Mouse (Mus musculus) heart, postnatal 36 days (tissue): ENCODE results near the gene Fam166a. TPM values are rescaled to one million over a fixed set of nuclear protein-coding genes. Genes with fewer than 3 reads are reported as not detected.

Experiments used
- DNase-seq, 2 experiments: peaks; one replicate each; pipeline ENCODE4 v3.0.0; 2021 to 2022
- intact Hi-C: fragments of 180-260 bp; cut with DNase I; formaldehyde crosslinking; loops from one replicate; pipeline ENCODE4 v1.15.1; 2025
- total RNA-seq, 2 experiments: library from RNA; stranded (reverse); gene quantifications; 2 replicates each; pipeline ENCODE4 v1.2.3; 2021

Fam166a gene
- not detected for total RNA-seq

DNA sequence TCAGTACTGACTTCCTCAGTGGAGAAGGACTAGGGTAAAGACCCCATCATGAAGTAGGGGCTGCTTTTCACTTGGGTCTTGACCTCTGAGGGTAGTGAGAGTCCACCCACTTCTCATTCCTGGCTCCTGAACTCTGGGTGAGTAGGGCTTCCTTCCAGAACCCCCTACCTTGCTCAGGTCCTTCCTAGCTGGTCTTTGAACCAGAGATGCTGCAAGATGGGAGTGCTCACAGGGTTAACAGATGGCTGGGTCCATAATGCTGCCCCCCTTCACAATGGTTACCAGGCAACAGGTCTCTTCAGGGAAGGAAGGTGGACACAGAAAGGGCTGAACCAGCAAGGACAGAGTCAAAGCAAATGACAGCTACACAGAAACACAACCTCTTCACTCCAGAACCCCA lies at the start of gene Fam166a:
Fam166a (plus strand) TSS at position 301 of the 400 bp plus-strand sequence.
- intact Hi-C loops, result no loop called here
- DNase-seq, result no peak

GRCm38 (mm10) chr2:25169778-25170177 lies 48.8 kb upstream of the Fam166a start:
- no peak for DNase-seq
- intact Hi-C loops, result no loop called here

- intact Hi-C loops, result no loop called here
- DNase-seq, result no peak
Observed at GRCm38 (mm10) chr2:25170326-25171100, 48.0 kb upstream of the Fam166a start.

DNA sequence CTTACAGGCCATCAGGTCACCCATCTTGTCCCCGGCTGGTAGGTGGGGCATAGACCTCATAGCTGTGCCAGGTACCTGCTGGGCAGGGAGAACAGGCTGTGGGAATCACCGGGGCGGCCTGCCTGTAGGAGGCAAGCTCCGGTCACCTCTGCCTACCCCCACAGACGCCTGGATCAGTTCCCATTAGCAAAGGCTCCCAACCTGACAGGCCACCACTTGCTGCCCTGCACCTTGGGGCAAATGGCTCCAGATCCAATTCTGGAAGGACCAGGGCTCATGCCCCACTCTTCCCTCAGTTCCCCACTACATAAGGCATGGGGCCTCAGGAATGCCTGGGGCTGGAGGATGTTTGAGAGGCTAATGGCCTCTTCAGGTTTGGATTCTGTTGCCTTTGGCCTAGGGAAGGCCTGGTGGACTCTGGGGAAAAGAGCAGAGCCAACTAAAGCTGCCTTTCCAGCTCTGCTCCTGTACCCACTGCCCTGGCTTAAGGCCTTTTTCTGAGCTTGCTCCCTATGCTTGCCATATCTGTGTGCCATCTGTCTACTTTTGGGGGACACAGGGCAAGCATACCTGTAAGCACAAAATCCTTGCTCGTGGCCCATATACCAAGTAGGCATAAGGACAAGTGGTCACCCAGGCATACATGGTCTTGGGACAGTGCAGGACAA lies 47.3 kb upstream of the Fam166a start:
- DNase-seq, result no peak
- intact Hi-C loops, result no loop called here

GRCm38 (mm10) chr2:25171769-25172153 lies 46.8 kb upstream of the Fam166a start:
- no peak for DNase-seq
- intact Hi-C loops, result no loop called here

DNA sequence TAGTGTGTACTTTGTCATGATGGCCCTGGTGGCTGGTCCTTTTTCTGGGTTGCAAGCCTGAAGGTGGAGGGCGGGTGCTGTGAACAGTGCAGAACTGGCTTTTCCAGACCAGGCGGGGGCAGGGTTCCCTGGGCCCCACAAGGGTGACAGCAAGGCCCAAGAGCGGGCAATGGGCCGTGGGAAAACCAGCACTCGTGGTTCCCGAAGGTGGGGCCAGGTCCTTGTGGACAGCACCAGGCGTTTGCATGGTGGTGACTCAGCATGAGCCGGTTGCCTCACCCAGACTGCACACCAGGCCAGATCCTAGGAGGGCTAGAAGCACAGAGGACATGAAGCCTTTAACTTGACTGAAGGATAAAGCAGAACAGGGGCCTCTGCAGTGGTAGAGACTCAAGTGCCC lies 45.9 kb upstream of the Fam166a start:
- no peak for DNase-seq
- intact Hi-C loops, result no loop called here

DNA sequence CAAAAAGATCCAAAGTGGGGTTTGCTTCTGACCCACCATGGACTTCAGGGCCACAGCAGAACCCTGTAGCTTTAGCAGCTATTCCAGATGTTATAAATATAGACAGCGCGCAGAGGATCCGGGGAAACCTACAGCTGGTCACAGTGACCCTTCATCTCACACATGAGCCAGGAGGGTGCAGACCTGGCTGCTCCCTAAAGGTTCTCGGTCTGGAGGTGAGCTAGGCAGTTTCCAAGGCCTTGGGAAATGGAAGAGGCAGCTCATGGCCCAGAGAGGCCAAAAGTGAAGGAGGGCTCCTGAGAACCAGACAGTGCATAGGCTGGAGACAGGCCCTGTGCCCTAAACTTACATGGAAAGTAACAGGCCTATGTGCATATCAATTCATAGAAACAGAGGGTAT lies 44.7 kb upstream of the Fam166a start:
- no peak for DNase-seq
- intact Hi-C loops, result no loop called here

GRCm38 (mm10) chr2:25174866-25175689 lies 43.5 kb upstream of the Fam166a start:
- intact Hi-C loops, result no loop called here

GRCm38 (mm10) chr2:25175690-25176078 lies 42.9 kb upstream of the Fam166a start:
- intact Hi-C loops, result no loop called here
- no peak for DNase-seq

More at GRCm38 (mm10) chr2:25174866-25175689, 43.5 kb upstream of the Fam166a start:
- no peak for DNase-seq

DNA sequence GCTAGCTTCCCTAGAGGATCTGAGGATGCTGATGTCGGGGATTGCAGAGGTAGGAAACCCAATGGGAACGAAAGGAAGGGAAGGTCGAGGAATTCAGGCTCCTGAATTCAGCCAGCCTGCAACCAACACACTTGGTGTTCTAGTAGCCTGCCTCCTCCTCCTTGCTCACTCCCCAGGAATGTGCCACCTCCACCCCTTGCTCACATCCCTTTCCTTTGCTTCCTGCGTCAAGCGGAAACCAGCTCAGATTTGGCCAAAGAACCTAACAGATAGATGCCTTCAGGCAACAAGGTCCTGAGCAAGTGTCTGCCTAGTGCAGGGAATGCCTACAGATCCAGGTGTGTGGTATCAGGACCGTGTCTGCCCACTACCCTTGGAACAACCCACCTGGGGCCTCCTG lies 42.0 kb upstream of the Fam166a start:
- DNase-seq, result no peak

DNA sequence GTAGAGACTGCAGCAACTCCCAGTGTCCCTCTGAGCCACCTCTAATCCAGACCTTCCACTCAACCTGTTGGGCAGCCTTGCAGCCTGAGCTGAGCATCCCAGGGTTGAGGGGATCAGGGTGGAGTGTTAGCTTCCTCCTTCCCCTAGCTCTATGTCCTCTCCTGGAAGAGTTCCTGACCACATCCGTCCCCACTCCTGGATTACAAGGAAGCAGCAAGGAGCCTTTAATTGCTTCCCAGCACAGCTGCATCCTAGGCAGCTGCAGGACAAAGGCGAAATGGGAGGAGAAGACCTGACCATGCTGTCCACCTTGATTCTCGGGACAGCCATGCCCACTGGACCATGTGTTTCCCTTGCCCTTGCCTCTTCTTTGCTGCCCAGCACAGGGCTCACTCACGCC lies 41.5 kb upstream of the Fam166a start:
- DNase-seq, result no peak
- intact Hi-C loops, result loop anchor here (1.0 kb wide), 1 partner anchor 14 kb away; no protein-coding TSS in a partner anchor

More for the DNA sequence above, 42.0 kb upstream of the Fam166a start:
- intact Hi-C loops, result no loop called here

DNA sequence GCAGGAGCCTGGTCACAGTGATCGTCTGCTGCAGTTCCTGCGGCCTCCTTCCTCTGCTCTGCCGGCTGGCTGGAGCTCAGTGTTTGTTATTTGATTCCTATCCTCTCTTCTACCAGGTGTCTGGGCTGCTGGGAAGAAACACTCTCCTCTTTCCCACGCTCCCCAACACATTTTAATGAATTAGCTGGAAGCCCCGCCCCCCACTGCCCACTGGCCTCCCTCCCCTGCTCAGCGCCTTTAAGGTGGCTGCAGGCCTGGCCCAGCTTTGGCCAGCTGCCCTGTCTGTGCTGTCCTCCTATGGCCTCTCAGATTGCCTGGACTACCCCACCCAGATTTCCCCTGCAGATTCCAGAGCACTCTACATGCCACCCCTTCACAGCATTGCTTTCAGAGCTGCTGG lies 40.9 kb upstream of the Fam166a start:
- DNase-seq, result no peak
- intact Hi-C loops, result loop anchor here (1.0 kb wide), 1 partner anchor 14 kb away; no protein-coding TSS in a partner anchor

DNA sequence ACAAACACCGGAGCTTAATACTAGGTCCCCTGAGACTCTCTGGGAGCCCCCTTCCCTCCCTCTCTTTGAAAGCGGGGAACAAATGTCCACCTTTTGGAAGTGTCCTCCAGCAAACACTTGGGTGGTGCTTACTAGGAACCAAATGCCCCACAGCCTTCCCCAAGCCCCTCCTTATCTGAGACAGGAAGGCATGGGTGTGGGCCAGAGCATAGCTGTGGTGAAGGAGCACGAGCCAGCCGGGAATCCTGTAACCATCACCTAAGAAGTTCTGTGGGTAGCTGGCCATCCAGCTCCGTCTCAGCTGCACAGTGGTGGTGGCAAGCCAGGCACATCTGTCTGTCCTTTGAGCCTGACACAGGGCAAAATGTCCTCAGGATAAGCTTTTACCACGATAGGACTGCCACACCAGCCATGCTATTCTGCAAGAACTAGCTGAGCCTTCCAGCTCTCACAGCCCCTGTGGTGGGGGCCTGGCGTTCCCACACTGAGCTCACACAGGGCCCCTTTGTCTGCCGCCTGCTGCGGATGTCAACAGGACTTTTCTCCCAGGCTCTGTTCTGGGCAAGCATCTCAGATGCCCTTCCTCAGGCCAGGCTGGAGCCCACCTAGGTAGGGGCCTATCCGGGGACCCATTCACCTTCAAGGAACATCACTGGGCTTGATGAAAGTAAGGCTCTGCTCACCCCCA lies 40.1 kb upstream of the Fam166a start:
- no peak for DNase-seq
- intact Hi-C loops, result no loop called here

DNA sequence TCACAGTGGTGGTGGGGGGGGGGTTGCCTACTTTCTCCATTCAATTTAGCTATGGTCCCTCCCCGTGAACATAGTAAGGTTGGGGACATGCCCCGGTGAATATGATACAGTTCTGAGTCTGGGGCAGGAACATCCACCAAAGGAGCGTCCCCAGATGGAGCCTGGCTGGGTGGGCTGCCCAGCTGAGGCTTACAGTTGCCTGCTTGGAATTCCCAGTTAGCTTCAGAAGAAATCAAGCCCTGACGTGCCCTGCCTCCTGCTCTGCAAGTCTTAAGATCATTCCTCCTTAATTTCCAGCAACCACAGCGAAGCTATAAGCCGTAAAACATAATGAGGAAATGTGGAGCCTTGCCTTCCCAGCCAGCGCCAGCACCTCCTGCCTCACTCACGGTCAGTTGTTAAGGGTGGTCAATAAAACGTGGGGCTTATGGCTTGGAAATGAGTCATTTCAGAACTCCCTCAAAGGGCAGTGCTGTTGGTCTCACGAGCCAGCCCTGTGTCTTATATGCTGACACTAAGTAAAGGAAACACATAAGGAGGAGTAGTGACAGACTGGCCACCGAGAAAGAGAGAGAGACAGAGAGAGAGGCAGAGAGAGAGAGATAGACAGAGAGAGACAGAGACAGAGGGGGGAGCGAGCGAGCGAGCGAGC lies 38.9 kb upstream of the Fam166a start:
- intact Hi-C loops, result loop anchor here (5.0 kb wide), 1 partner anchor 37 kb away; no protein-coding TSS in a partner anchor
- DNase-seq, result no peak

- intact Hi-C loops, result loop anchor here (5.0 kb wide), 1 partner anchor 38 kb away; no protein-coding TSS in a partner anchor
Observed at GRCm38 (mm10) chr2:25180478-25180903, 38.1 kb upstream of the Fam166a start, which contains the start of gene Nrarp. Gene Nrarp, plus strand, starts transcription at chr2:25180758.

DNA sequence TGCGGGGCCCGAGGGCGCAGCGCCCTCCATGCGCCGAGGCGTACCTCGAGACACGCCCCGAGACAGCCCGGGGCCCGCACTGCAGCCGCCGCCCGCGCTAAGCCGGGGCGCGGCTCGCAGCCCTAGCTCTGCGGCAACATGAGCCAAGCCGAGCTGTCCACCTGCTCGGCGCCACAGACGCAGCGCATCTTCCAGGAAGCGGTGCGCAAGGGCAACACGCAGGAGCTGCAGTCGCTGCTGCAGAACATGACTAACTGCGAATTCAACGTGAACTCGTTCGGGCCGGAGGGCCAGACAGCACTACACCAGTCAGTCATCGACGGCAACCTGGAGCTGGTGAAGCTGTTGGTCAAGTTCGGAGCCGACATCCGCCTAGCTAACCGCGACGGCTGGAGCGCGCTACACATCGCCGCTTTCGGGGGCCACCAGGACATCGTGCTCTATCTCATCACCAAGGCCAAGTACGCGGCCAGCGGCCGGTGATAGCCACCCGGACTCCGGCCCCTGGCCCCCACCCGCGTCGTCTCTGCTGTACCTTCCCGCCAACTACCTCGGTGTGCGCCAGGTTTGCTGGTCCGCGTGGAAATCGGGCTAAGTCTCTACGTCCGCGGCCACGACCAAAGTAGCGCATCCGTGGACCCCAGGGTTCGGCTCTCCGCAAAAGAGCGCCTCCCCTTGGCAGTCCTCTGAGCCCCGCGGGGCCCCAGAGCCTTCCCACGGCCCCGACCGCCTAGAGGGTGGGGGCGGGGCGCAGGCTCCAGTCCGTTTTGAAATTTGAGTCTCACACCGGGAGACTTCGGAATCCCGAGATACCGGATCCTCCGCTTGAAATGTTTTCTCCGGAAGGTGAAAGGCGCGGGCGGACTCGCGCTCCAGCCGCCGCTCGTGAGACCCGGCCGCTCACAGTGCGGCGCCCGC lies 37.3 kb upstream of the Fam166a start:
- peak in 1 of 2 experiments; percentile 53 for DNase-seq
- intact Hi-C loops, result loop anchor here (5.0 kb wide), 1 partner anchor 39 kb away; no protein-coding TSS in a partner anchor

More at GRCm38 (mm10) chr2:25180478-25180903, 38.1 kb upstream of the Fam166a start, which contains the start of gene Nrarp:
- peak; percentile 88 to 92 for DNase-seq

DNA sequence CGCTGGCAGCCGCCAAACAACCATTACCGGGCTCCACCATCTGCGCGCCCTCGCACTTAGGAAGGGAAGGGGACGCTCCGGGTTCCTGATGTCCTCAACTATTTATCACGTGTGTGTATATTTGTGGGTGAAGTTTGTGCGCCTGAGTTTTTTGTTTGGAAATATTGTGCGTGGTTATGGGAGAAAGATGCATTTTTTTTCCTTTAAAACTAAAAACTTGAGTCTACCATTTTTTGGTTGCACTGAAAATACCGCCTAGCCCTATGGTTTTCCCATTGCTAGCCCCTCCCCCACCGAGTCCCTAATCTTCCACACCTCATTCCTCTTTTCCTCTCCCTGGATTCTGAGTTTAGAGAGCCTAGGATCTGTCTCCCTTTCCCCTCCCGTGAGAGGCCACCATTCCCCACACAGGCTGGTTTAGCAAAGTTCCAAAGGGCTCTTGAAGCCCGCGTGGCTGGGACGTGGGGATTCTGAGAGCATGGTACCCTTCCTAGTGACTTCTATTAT lies 36.6 kb upstream of the Fam166a start:
- intact Hi-C loops, result loop anchor here (5.0 kb wide), 1 partner anchor 40 kb away; no protein-coding TSS in a partner anchor
- DNase-seq, result no peak

- no peak for DNase-seq
- intact Hi-C loops, result loop anchor here (5.0 kb wide), 1 partner anchor 40 kb away; no protein-coding TSS in a partner anchor
Observed at GRCm38 (mm10) chr2:25182664-25183063, 35.9 kb upstream of the Fam166a start.
